Mouse (Mus musculus) erythroblast, embryonic 14.5 days (primary cell): ENCODE measurements around the gene Bsn.

ENCODE experiments used
- GATA1 ChIP-seq: IDR thresholded peaks from 2 replicates; pipeline ENCODE4 v1.6.1; 2012; ENCODE audit warnings: low read length, inconsistent platforms, mixed read lengths
- TAL1 ChIP-seq: IDR thresholded peaks from 3 replicates; pipeline ENCODE4 v1.6.1; 2012; ENCODE audit warnings: low read length, inconsistent platforms, mixed read lengths

- TF ChIP-seq TAL1 (no peak), GATA1 (no peak)
Observed at GRCm38 (mm10) chr9:108169751-108170150, 20.4 kb downstream of the Bsn start.
